Mouse (Mus musculus) retina, adult 2 months (tissue): ENCODE measurements around the gene Trim46.
A peak's percentile ranks its signal among the peaks of the same experiment; 100 is the strongest.

Experiments used
- DNase-seq: peaks from one replicate; pipeline ENCODE4 v3.0.0-alpha.2; 2012; ENCODE audit warnings: low read depth, low spot score

The Trim46 gene

GRCm38 (mm10) chr3:89246261-89247100 is at the start of gene Trim46:
Gene Trim46 (minus strand): TSS chr3:89246309.
- peak; percentile 77 for DNase-seq

- no peak for DNase-seq
These were observed 49.6 kb upstream of the Trim46 start for GRCm38 (mm10) chr3:89295685-89296230.

GRCm38 (mm10) chr3:89294195-89294594 is 48.1 kb upstream of the Trim46 start:
- DNase-seq = no peak

- no peak for DNase-seq
These were observed 47.3 kb upstream of the Trim46 start for GRCm38 (mm10) chr3:89293247-89293918.

- no peak for DNase-seq
These were observed 46.2 kb upstream of the Trim46 start for GRCm38 (mm10) chr3:89292303-89292702.

- DNase-seq = no peak
These were observed 45.8 kb upstream of the Trim46 start for GRCm38 (mm10) chr3:89291874-89292273.

- DNase-seq = no peak
These were observed 42.4 kb upstream of the Trim46 start for GRCm38 (mm10) chr3:89288503-89288928.

GRCm38 (mm10) chr3:89287286-89287685 is 41.2 kb upstream of the Trim46 start:
- DNase-seq = no peak

- DNase-seq = no peak
These were observed 39.4 kb upstream of the Trim46 start for GRCm38 (mm10) chr3:89285526-89285925.

GRCm38 (mm10) chr3:89284261-89284660 is 38.2 kb upstream of the Trim46 start:
- DNase-seq = no peak

GRCm38 (mm10) chr3:89282291-89282643 is 36.2 kb upstream of the Trim46 start:
- DNase-seq = no peak

- peak; percentile 50 for DNase-seq
These were observed 35.6 kb upstream of the Trim46 start for GRCm38 (mm10) chr3:89281579-89282290.

- DNase-seq = no peak
These were observed 34.8 kb upstream of the Trim46 start, which contains the start of gene Efna1 for GRCm38 (mm10) chr3:89280606-89281511. Gene Efna1 (minus strand): TSS chr3:89281142.

GRCm38 (mm10) chr3:89280050-89280605 is 34.0 kb upstream of the Trim46 start:
- DNase-seq = no peak

GRCm38 (mm10) chr3:89279153-89279890 is 33.2 kb upstream of the Trim46 start:
- DNase-seq = peak; percentile 28

GRCm38 (mm10) chr3:89278643-89279042 is 32.5 kb upstream of the Trim46 start:
- DNase-seq = no peak

GRCm38 (mm10) chr3:89278107-89278506 is 32.0 kb upstream of the Trim46 start:
- DNase-seq = no peak

- no peak for DNase-seq
These were observed 31.3 kb upstream of the Trim46 start for GRCm38 (mm10) chr3:89277281-89278021.

GRCm38 (mm10) chr3:89276061-89276460 is 30.0 kb upstream of the Trim46 start:
- DNase-seq = no peak
